Mouse (Mus musculus) T-helper 17 cell (primary cell): ENCODE results near the gene R3hdm2.

Experiments
- in situ Hi-C, 2 experiments: fragments of 300-600 bp; cut with MboI, MseI; formaldehyde crosslinking; loops; 1 replicate in 1 of 2; 2 replicates in 1 of 2; pipeline ENCODE4 v1.15.1; 2025; ENCODE audit warnings: high pct_unique_total_duplicates in 2 of 2

R3hdm2 gene

GRCm38 (mm10) chr10:127515271-127515982 lies 135.3 kb downstream of the R3hdm2 start:
- in situ Hi-C loops, result no loop called here

- in situ Hi-C loops, result no loop called here
These were observed 135.9 kb downstream of the R3hdm2 start for GRCm38 (mm10) chr10:127515983-127516459.

GRCm38 (mm10) chr10:127516576-127517260 lies 136.6 kb downstream of the R3hdm2 start:
- in situ Hi-C loops, result no loop called here

- in situ Hi-C loops, result no loop called here
These were observed 137.8 kb downstream of the R3hdm2 start for GRCm38 (mm10) chr10:127517941-127518340.

GRCm38 (mm10) chr10:127519041-127519701 lies 139.0 kb downstream of the R3hdm2 start:
- in situ Hi-C loops, result no loop called here

DNA sequence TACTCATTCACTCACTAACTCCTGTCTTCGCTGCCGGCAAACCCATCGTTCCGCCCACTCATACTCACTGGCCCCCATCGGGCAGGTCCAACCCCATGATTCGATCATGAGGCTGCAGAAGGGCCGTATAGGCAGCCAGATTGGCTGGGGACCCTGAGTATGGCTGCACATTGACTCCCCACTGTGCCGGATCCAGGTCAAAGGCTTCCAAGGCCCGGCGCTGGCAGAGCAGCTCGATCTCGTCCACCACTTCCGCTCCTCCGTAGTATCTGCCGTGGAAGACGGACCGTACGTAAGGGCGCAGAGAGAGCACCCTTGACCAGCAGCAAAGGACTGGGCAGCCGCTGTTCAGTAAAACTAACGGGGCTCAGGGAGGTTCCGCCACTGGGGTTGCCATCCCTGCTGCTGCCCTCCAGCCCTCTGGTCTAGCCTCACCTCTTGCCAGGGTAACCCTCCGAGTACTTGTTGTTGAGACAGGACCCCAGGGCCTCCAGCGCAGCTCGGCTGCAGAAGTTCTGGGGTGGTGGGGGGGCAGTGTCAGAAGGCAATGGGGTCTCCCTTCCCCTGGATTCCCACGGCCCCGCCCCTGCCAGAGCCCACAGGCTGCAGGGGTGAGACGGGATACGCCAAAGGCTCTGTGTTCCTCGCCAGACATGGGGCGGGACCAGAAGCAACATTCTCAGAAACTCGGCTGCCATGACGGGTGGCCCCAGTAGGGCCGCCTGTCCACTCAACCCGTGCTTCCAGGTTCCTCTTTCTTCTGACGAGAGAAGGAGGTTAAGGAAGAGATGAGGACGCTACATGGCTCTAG lies 140.0 kb downstream of the R3hdm2 start:
- in situ Hi-C loops, result no loop called here

DNA sequence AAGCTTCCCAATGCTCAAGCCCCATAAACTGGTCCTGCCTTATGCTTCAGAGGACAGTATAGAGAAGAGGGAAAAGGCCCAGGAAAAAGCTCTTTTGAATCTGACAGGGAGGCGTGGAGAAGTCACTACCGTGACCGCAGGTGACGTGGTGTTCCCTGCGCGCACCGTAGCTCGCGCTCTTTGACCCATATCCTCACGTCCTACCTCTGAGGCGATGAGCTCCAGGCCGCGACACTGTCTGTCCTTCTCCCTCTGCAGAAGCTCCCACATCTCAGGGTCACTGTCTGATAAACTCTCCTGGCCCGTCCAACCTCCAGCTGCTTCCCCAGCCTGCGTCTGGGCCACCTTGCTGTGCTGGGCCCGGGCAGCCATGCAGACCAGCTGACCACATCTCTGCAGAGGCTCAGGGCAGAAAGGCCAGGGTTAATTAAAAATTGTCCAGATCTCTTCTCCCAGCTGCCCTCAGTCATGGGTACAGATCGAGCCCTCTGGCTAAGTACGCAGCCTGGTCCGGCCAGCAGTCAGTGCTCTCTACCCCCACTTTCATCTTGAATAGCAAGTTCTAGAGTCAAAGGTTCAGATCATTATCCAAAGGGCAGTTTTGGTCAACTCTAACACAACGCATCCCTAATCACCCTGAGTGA lies 140.7 kb downstream of the R3hdm2 start:
- in situ Hi-C loops, result no loop called here

DNA sequence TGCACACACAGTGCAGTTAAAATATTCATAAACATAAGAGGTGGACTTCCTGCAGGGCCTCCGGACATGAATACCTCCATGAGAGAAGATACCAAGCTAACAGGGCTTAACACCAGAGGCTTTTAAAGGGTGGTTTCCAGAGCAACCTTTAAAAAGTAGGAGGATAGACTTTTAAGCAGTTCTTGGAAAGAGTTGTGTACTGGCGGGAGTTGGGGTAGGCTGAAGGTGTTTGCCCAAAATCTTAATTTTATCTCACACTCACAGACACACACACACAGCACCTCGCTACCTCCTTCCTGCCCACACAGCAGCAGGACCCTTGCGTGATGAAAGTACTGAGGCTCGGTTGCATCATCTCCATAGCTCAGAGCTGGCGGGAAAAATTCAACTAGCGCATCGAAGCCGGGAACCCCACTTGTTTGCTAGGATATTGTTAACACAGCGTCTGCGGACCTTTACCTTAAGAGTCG lies 141.5 kb downstream of the R3hdm2 start:
- in situ Hi-C loops, result no loop called here

GRCm38 (mm10) chr10:127522088-127522581 lies 142.0 kb downstream of the R3hdm2 start, which contains the start of gene Shmt2:
Gene Shmt2, minus strand, starts transcription at chr10:127522444.
- in situ Hi-C loops, result no loop called here

- in situ Hi-C loops, result no loop called here
These were observed 144.6 kb downstream of the R3hdm2 start for GRCm38 (mm10) chr10:127524646-127525255.

DNA sequence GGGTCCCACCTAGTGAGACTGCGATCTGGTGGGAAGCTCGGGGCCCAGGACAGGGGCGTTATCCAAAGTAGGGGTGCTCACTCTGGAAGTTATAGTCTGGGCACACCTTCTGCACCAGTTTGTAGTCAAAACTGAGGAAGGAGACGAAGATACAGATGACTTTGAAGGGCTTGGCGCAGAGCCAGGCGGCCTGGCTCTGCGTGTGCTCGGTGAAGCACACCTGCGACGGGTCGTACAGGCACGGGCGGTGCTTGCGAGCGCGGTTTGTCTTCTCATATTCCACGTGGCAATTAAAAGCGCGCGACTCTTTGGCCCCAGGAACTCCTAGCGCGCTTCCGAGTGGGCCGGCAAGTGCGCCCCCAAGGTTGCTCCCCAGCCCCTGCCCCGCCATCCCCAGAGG lies 145.9 kb downstream of the R3hdm2 start:
- in situ Hi-C loops, result no loop called here

- in situ Hi-C loops, result no loop called here
These were observed 146.6 kb downstream of the R3hdm2 start for GRCm38 (mm10) chr10:127526681-127527080.

DNA sequence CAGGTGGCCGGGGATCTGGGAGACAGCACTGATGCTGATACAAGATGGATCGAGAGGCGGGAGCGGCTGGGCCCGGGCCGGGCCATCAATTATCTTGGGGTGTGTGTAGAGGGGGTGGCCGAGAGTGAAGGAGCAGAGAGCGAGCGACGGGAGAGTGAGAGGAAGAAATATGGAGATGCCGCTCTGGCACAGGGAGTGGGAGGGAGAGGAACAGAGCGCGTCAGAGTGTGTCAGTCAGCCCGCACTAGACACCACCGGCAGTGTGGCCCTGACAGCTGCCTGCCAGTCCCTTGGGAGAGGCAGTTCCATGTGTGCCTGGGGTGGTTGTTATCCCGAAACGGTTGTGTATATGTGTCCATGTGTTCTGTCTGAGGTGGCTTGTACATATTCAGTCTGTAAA lies 147.4 kb downstream of the R3hdm2 start:
- in situ Hi-C loops, result no loop called here

- in situ Hi-C loops, result no loop called here
These were observed 150.8 kb downstream of the R3hdm2 start for GRCm38 (mm10) chr10:127530945-127531344.

- in situ Hi-C loops, result no loop called here
These were observed 151.4 kb downstream of the R3hdm2 start for GRCm38 (mm10) chr10:127531548-127531947.

- in situ Hi-C loops, result no loop called here
These were observed 154.2 kb downstream of the R3hdm2 start, which contains the start of gene Nxph4 for GRCm38 (mm10) chr10:127534036-127534928. Gene Nxph4, minus strand, starts transcription at chr10:127534559.

- in situ Hi-C loops, result no loop called here
These were observed 154.8 kb downstream of the R3hdm2 start for GRCm38 (mm10) chr10:127534929-127535384.

DNA sequence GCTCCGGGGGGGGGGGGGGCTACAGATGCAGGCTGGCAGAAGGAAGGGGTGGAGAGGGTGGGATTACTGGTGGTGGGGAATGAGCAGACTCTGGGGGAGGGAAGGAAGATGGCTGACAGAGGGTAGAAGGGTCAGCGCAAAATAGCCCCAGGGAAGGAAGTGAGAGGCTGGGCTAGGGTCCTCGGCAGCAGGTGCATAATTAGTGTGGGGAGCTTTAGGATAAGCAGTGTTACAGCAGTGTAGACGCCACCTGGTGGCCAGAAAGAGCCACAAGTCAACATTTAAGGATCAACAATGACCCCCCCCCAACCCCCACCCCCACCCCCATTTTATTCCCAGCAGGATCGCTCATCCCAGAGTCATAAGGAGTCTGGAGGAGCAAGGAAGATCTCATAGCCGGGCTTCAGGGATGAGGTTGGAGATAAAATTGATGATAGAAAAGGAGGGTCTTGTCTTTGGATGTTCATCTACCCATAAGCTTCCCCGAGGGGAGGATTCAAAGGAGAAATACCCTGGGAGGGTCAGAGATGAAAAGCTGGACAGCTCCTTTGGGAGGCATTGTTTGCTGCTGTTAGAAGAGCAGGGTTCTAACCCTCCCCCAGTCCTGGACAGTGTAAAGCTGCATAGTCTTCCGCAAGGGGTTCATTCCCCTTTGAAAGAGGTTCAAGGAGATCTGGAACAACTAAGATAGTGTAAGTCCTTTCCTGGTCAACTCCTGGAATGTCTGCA lies 156.6 kb downstream of the R3hdm2 start:
- in situ Hi-C loops, result no loop called here
